Mouse (Mus musculus): ENCODE data around the gene Slc16a9.

- TF ChIP-seq CTCF (IDR thresholded peaks at IDR 0.05; ENCODE audit: low read depth) = no peak
- TF ChIP-seq EP300 (IDR thresholded peaks at IDR 0.05; ENCODE audit: low read depth) = no peak
Measured at GRCm38 (mm10) chr10:70269447-70269787, 24.5 kb downstream of the Slc16a9 start.

Measured in liver, postnatal 0 days (tissue).